ENCODE assay signal across 23 mouse cellular contexts in genomic region chr15:96365351-96365750, GRCm38 (mm10).
A peak's percentile ranks its signal among the peaks of the same experiment; 100 is the strongest.
DNase-seq lines count a peak whose midpoint lies in the region; ATAC-seq lines count a peak whose summit lies in the region.
"Had no signal": no experiment of that assay in that cellular context is flagged by ENCODE, and none has a peak within 500 bp of the region (broad histone marks: within the 10 kb centered on the region; RNA-seq: fewer than 3 reads in every experiment).

No protein-coding gene starts in this region.

- no peaks in the 10 kb centered on the region for H3K9me3 ChIP-seq in forebrain, embryonic 14.5 days (replicated peaks; ENCODE audit: control insufficient read depth, low read length)
- no peaks in the 10 kb centered on the region for H3K9me3 ChIP-seq in forebrain, embryonic 16.5 days (ENCODE audit: control insufficient read depth, low read length)
- no peaks in the 10 kb centered on the region for H3K9me3 ChIP-seq in neural tube, embryonic 15.5 days (replicated peaks)
- H3K9me3 ChIP-seq: embryonic facial prominence, embryonic 10.5 days; embryonic facial prominence, embryonic 12.5 days; forebrain, embryonic 13.5 days; G1E had no signal

- peaks cover 81% of the 10 kb centered on the region for H3K36me3 ChIP-seq in forebrain, embryonic 14.5 days (ENCODE audit: control insufficient read depth, insufficient read depth, low read length)
- peaks cover 28% of the 10 kb centered on the region for H3K36me3 ChIP-seq in forebrain, embryonic 16.5 days (ENCODE audit: control insufficient read depth, insufficient read depth)
- peaks cover 72% of the 10 kb centered on the region for H3K36me3 ChIP-seq in neural tube, embryonic 15.5 days

- ATAC-seq in forebrain, embryonic 14.5 days = no peak
- no peak for ATAC-seq in forebrain, embryonic 16.5 days
- no peak for ATAC-seq in neural tube, embryonic 15.5 days (ENCODE audit: low FRiP score)
- ATAC-seq: activated CD4-positive, CD25-positive, alpha-beta regulatory T cell, adult 4 months; CD4-positive, CD25-positive, alpha-beta regulatory T cell, adult 4 months; forebrain, embryonic 13.5 days; forebrain, postnatal 0 days; Patski had no signal

- H3K27ac ChIP-seq in forebrain, embryonic 14.5 days (ENCODE audit: low read depth, low read length) = no peak overlapping the region
- H3K27ac ChIP-seq in forebrain, embryonic 16.5 days (ENCODE audit: low read length) = no peak overlapping the region
- H3K27ac ChIP-seq in neural tube, embryonic 15.5 days (replicated peaks) = no peak overlapping the region
- H3K27ac ChIP-seq: embryonic facial prominence, embryonic 10.5 days; embryonic facial prominence, embryonic 12.5 days; forebrain, embryonic 13.5 days had no signal

- WGBS in forebrain, embryonic 14.5 days = 58% methylated on average over 3 of the region's 3 CpGs
- 48% methylated on average over 3 of the region's 3 CpGs for WGBS in forebrain, embryonic 16.5 days
- 61% methylated on average over 3 of the region's 3 CpGs for WGBS in neural tube, embryonic 15.5 days

- no peak overlapping the region for H3K9ac ChIP-seq in forebrain, embryonic 14.5 days (ENCODE audit: low read length)
- no peak overlapping the region for H3K9ac ChIP-seq in forebrain, embryonic 16.5 days (replicated peaks; ENCODE audit: low read depth, low read length)
- no peak overlapping the region for H3K9ac ChIP-seq in neural tube, embryonic 15.5 days (replicated peaks)
- H3K9ac ChIP-seq: embryonic facial prominence, embryonic 12.5 days; forebrain, embryonic 13.5 days; forebrain, postnatal 0 days had no signal

- no peaks in the 10 kb centered on the region for H3K27me3 ChIP-seq in forebrain, embryonic 14.5 days (replicated peaks; ENCODE audit: control insufficient read depth, insufficient read depth, low read length)
- no peaks in the 10 kb centered on the region for H3K27me3 ChIP-seq in forebrain, embryonic 16.5 days (replicated peaks; ENCODE audit: control insufficient read depth, insufficient read depth, low read length)
- H3K27me3 ChIP-seq in neural tube, embryonic 15.5 days (replicated peaks) = no peaks in the 10 kb centered on the region
- H3K27me3 ChIP-seq: CH12.LX; embryonic facial prominence, embryonic 12.5 days; forebrain, embryonic 13.5 days; Patski had no signal

- DNase-seq in cerebellum, adult 9-10 months = peak; percentile 23
- no peak for DNase-seq in cerebellum, postnatal 4 days (ENCODE audit: low spot score in 2 of 2)
- peak; percentile 31 for DNase-seq in forebrain, embryonic 14.5 days (ENCODE audit: low spot score)
- peak; percentile 35 for DNase-seq in R1 (ENCODE audit: low read depth, low spot score)
- DNase-seq in brain, adult 2 months (ENCODE audit: low read depth, low spot score) = peak; percentile 41
- no peak for DNase-seq in gastrocnemius, postnatal 25 days
- DNase-seq: adrenal gland, adult 8-10 months; adrenal gland, postnatal 14 days; adrenal gland, postnatal 36 days; B cell, adult 2 months; cerebellum, adult 11-12 months; cerebellum, postnatal 36 days; forebrain, postnatal 0 days had no signal

- no peaks in the 10 kb centered on the region for H3K4me1 ChIP-seq in forebrain, embryonic 14.5 days (ENCODE audit: control insufficient read depth, insufficient read depth, low read length)
- H3K4me1 ChIP-seq in forebrain, embryonic 16.5 days (replicated peaks; ENCODE audit: control insufficient read depth, insufficient read depth, low read length) = no peaks in the 10 kb centered on the region
- no peaks in the 10 kb centered on the region for H3K4me1 ChIP-seq in neural tube, embryonic 15.5 days
- H3K4me1 ChIP-seq: embryonic facial prominence, embryonic 10.5 days; embryonic facial prominence, embryonic 12.5 days had no signal

- H3K4me2 ChIP-seq in forebrain, embryonic 14.5 days (ENCODE audit: low read length) = no peak overlapping the region
- H3K4me2 ChIP-seq in forebrain, embryonic 16.5 days (ENCODE audit: low read length) = no peak overlapping the region
- no peak overlapping the region for H3K4me2 ChIP-seq in neural tube, embryonic 15.5 days
- H3K4me2 ChIP-seq: embryonic facial prominence, embryonic 12.5 days; forebrain, embryonic 13.5 days had no signal

- no peak overlapping the region for H3K4me3 ChIP-seq in forebrain, embryonic 14.5 days (ENCODE audit: low read depth, low read length)
- H3K4me3 ChIP-seq in forebrain, embryonic 16.5 days (replicated peaks; ENCODE audit: low read length) = no peak overlapping the region
- no peak overlapping the region for H3K4me3 ChIP-seq in neural tube, embryonic 15.5 days (replicated peaks)
- H3K4me3 ChIP-seq: embryonic facial prominence, embryonic 10.5 days; embryonic facial prominence, embryonic 12.5 days; forebrain, embryonic 13.5 days had no signal

Comparison
In these comparisons a context has a peak if more than half of its experiments do, and no peak if none do; other contexts are left out.
1. DNase-seq: peak in cerebellum, adult 9-10 months (single experiment), forebrain, embryonic 14.5 days (single experiment), R1 (single experiment) and brain, adult 2 months (single experiment); none in cerebellum, postnatal 4 days (0 of 2) and gastrocnemius, postnatal 25 days (single experiment).